Mouse (Mus musculus) kidney, postnatal 25 days (tissue): ENCODE measurements at regions not wholly inside any gene's neighbourhood (a gene's known extent, or its start where the extent isn't known, plus 50 kb on each side); places are given as distances from the start of the nearest gene placed in this dataset.
"Not testable (repeated sequence)": the region's sequence is repeated elsewhere in the genome, so short reads cannot be mapped to it uniquely, and the experiment has no call there.

Experiments
- DNase-seq, 2 experiments: peaks; one replicate each; pipeline ENCODE4 v3.0.0; 2021; ENCODE audit warnings: mixed read lengths in 2 of 2

- DNase-seq: no peak
These were observed 227.1 kb downstream of the Pth2r start for GRCm38 (mm10) chr1:65509003-65509402.

GRCm38 (mm10) chr1:65535674-65536073 lies 253.8 kb downstream of the Pth2r start:
- no peak for DNase-seq

- DNase-seq: no peak
These were observed 256.7 kb downstream of the Pth2r start for GRCm38 (mm10) chr1:65538509-65538908.

GRCm38 (mm10) chr1:65544219-65544864 lies 262.5 kb downstream of the Pth2r start:
- DNase-seq: no peak

- DNase-seq: no peak
These were observed 263.6 kb downstream of the Pth2r start for GRCm38 (mm10) chr1:65545336-65546060.

GRCm38 (mm10) chr1:65548830-65549229 lies 267.0 kb downstream of the Pth2r start:
- DNase-seq: no peak

- no peak for DNase-seq
These were observed 305.5 kb downstream of the Pth2r start for GRCm38 (mm10) chr1:65587402-65587801.

- no peak for DNase-seq
These were observed 291.0 kb upstream of the Crygf start for GRCm38 (mm10) chr1:65635315-65635714.

GRCm38 (mm10) chr1:65654460-65654859 lies 271.9 kb upstream of the Crygf start:
- DNase-seq: no peak

GRCm38 (mm10) chr1:65681960-65682359 lies 244.4 kb upstream of the Crygf start:
- no peak for DNase-seq

GRCm38 (mm10) chr1:65687322-65687721 lies 239.0 kb upstream of the Crygf start:
- DNase-seq: no peak

- no peak for DNase-seq
These were observed 196.1 kb upstream of the Crygf start for GRCm38 (mm10) chr1:65730262-65730661.

GRCm38 (mm10) chr1:65757951-65758350 lies 168.4 kb upstream of the Crygf start:
- peak; percentile 40 to 42 for DNase-seq

GRCm38 (mm10) chr1:65761141-65761540 lies 165.2 kb upstream of the Crygf start:
- DNase-seq: no peak

GRCm38 (mm10) chr1:65800244-65800643 lies 126.1 kb upstream of the Crygf start:
- DNase-seq: no peak

GRCm38 (mm10) chr1:65820771-65821170 lies 105.5 kb upstream of the Crygf start:
- no peak for DNase-seq

- DNase-seq: no peak
These were observed 85.2 kb upstream of the Crygf start for GRCm38 (mm10) chr1:65841116-65841515.

- DNase-seq: no peak
These were observed 79.3 kb upstream of the Crygf start for GRCm38 (mm10) chr1:65847005-65847404.

GRCm38 (mm10) chr1:65873691-65874090 lies 52.6 kb upstream of the Crygf start:
- not testable (repeated sequence) for DNase-seq
